Mouse (Mus musculus) heart, embryonic 14.5 days (tissue): ENCODE results near the gene Ppm1m. TPM values are rescaled to one million over a fixed set of nuclear protein-coding genes. Genes with fewer than 3 reads are reported as not detected.

Source experiments
- ATAC-seq: fragments of 200-750 bp; cut with Nextera tagmentation; 2 replicates; pipeline ENCODE4 v1.8.0; 2017; ENCODE audit warnings: low read depth, moderate TSS enrichment; ENCODE audit not compliant: insufficient number of reproducible peaks, insufficient read depth, low FRiP score
- H3K27ac ChIP-seq, 2 experiments: fragments of 200-500 bp in 1 of 2; fragments of 300-500 bp in 1 of 2; sonication (generic) in 1 of 2; replicated peaks in 1 of 2; 2 replicates each; pipeline ENCODE4 v1.5.1; 2012 to 2014; ENCODE audit warnings: low read depth in 2 of 2, low read length in 2 of 2, control low read depth in 1 of 2, mild to moderate bottlenecking in 1 of 2, mixed read lengths in 1 of 2; ENCODE audit not compliant: control insufficient read depth in 1 of 2, insufficient read depth in 1 of 2
- H3K27me3 ChIP-seq: fragments of 300-500 bp; sonication (generic); 2 replicates; pipeline ENCODE4 v1.6.1; 2014; ENCODE audit warnings: mild to moderate bottlenecking, low read length, control low read depth; ENCODE audit not compliant: control insufficient read depth, insufficient read depth
- H3K36me3 ChIP-seq: fragments of 300-500 bp; sonication (generic); 2 replicates; pipeline ENCODE4 v1.6.1; 2014; ENCODE audit warnings: mild to moderate bottlenecking, control low read depth, low read length, mixed read lengths; ENCODE audit not compliant: control insufficient read depth, insufficient read depth
- H3K4me1 ChIP-seq, 2 experiments: fragments of 200-500 bp in 1 of 2; fragments of 300-500 bp in 1 of 2; sonication (generic) in 1 of 2; 2 replicates each; pipeline ENCODE4 v1.6.1; 2012 to 2014; ENCODE audit warnings: low read length in 2 of 2, control low read depth in 1 of 2, mixed read lengths in 1 of 2; ENCODE audit not compliant: control insufficient read depth in 2 of 2, insufficient read depth in 2 of 2
- H3K4me2 ChIP-seq: fragments of 300-500 bp; sonication (generic); 2 replicates; pipeline ENCODE4 v1.6.1; 2014; ENCODE audit warnings: mild to moderate bottlenecking, low read length
- H3K4me3 ChIP-seq, 2 experiments: fragments of 200-500 bp in 1 of 2; fragments of 300-500 bp in 1 of 2; sonication (generic) in 1 of 2; 2 replicates each; pipeline ENCODE4 v1.5.1; 2012 to 2014; ENCODE audit warnings: low read length in 2 of 2, mild to moderate bottlenecking in 2 of 2, control low read depth in 1 of 2, low read depth in 1 of 2, moderate library complexity in 1 of 2; ENCODE audit not compliant: control insufficient read depth in 1 of 2, insufficient read depth in 1 of 2
- H3K9ac ChIP-seq: fragments of 300-500 bp; sonication (generic); 2 replicates; pipeline ENCODE4 v1.6.1; 2014; ENCODE audit warnings: mild to moderate bottlenecking, low read length
- H3K9me3 ChIP-seq: fragments of 300-500 bp; sonication (generic); 2 replicates; pipeline ENCODE4 v1.6.1; 2016; ENCODE audit warnings: low read length, control low read depth; ENCODE audit not compliant: control insufficient read depth
- WGBS: fragments of 180-500 bp; shearing (Covaris S2); extraction: QIAGEN DNeasy Blood & Tissue Kit; methylation state at CpG from one replicate; pipeline ENCODE4 v1.1.7; 2014; 5-methylcytosine and 5-hydroxymethylcytosine counted together
- polyA plus RNA-seq: library from polyadenylated mRNA; unstranded; fragments of >200 nt; fragmentation: Nextera tagmentation; extraction: Ambion mirVana; gene quantifications from 2 replicates; pipeline ENCODE4 v1.2.1, GENCODE M21; 2014

Ppm1m gene
- polyA plus RNA-seq, 1 experiment from 2014 or later: 19.4 TPM

GRCm38 (mm10) chr9:106182146-106182545 is 17.4 kb downstream of the Ppm1m start:
- Histone ChIP-seq H3K4me1 (peaks cover 0 to 14% of the 10 kb centered on the region in 2 experiments; a peak in 1 of 4 replicates), H3K9me3 (no peaks in the 10 kb centered on the region), H3K27me3 (no peaks in the 10 kb centered on the region), H3K27ac (no peak overlapping the region), H3K4me2 (no peak overlapping the region), H3K4me3 (no peak overlapping the region), H3K36me3 (peaks cover 99% of the 10 kb centered on the region), H3K9ac (no peak overlapping the region)
- 94% methylated on average over 4 of the region's 4 CpGs for WGBS
- no peak for ATAC-seq

DNA sequence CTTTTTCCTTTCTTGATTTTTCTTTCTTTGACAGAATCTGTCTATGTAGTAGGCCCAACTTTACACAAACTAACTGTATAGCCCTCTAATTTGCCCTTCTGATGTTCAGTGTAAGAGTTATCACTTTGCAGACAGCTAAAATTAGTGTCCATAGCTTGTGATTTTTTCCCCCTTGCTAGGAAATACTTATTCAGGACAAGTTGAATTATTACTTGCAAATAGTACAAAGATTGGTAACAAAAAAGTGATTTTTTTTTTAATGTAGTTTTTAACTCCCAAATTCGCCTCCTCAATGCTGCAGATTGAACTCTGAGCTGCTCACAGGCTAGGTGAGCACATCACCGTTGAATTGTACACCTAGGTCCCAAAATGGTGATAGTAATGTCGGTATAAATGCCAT is 19.6 kb downstream of the Ppm1m start:
- WGBS: 94% methylated on average over 3 of the region's 3 CpGs
- no peak for ATAC-seq
- peaks cover 0 to 25% of the 10 kb centered on the region in 2 experiments; a peak in 2 of 4 replicates for H3K4me1 ChIP-seq
- no peak overlapping the region for H3K4me3 ChIP-seq
- H3K27ac ChIP-seq: no peak overlapping the region
- no peak overlapping the region for H3K9ac ChIP-seq
- no peaks in the 10 kb centered on the region for H3K27me3 ChIP-seq
- H3K36me3 ChIP-seq: peaks cover 91% of the 10 kb centered on the region
- no peaks in the 10 kb centered on the region for H3K9me3 ChIP-seq
- H3K4me2 ChIP-seq: no peak overlapping the region

- Histone ChIP-seq H3K9me3 (no peaks in the 10 kb centered on the region), H3K4me3 (no peak overlapping the region), H3K27ac (no peak overlapping the region), H3K9ac (no peak overlapping the region), H3K27me3 (no peaks in the 10 kb centered on the region), H3K4me1 (peaks cover 0 to 29% of the 10 kb centered on the region in 2 experiments; a peak in 2 of 4 replicates), H3K4me2 (no peak overlapping the region), H3K36me3 (peaks cover 86% of the 10 kb centered on the region)
- no peak for ATAC-seq
- WGBS: 60% methylated on average over 2 of the region's 2 CpGs
Observed at GRCm38 (mm10) chr9:106179454-106179853, 20.1 kb downstream of the Ppm1m start.

- no peak for ATAC-seq
- H3K9me3 ChIP-seq: no peaks in the 10 kb centered on the region
- no peak overlapping the region for H3K9ac ChIP-seq
- H3K4me1 ChIP-seq: peaks cover 5 to 46% of the 10 kb centered on the region in 2 experiments
- H3K36me3 ChIP-seq: peaks cover 70% of the 10 kb centered on the region
- no peaks in the 10 kb centered on the region for H3K27me3 ChIP-seq
- H3K4me3 ChIP-seq: no peak overlapping the region
- 83% methylated on average over 6 of the region's 6 CpGs for WGBS
- no peak overlapping the region for H3K27ac ChIP-seq
- H3K4me2 ChIP-seq: no peak overlapping the region
Observed at GRCm38 (mm10) chr9:106177799-106178198, 21.7 kb downstream of the Ppm1m start.

DNA sequence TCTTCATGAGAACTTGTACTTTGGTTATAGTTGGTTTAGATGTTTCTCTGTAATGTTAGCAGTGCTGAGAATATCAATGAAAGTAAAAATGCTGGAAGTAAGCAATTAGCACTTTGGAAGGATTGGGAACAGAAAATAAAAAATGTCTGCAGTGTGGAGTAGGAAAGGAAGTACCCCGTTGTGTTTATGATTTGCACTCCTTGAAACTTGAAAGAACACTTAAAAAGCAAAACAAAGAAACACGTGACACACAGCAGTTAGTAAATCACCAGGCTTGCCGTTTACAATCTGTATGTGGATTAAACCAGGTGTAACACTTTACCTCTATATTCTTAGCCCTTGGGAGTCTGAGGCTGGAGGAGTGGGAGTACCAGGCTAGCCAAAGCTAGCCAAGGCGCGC is 22.8 kb downstream of the Ppm1m start:
- no peak overlapping the region for H3K4me3 ChIP-seq
- ATAC-seq: no peak
- H3K4me2 ChIP-seq: no peak overlapping the region
- H3K9me3 ChIP-seq: no peaks in the 10 kb centered on the region
- no peak overlapping the region for H3K27ac ChIP-seq
- peaks cover 5 to 46% of the 10 kb centered on the region in 2 experiments for H3K4me1 ChIP-seq
- H3K36me3 ChIP-seq: peaks cover 60% of the 10 kb centered on the region
- WGBS: 85% methylated on average over 5 of the region's 5 CpGs
- H3K27me3 ChIP-seq: no peaks in the 10 kb centered on the region
- H3K9ac ChIP-seq: no peak overlapping the region

- ATAC-seq: no peak
- Histone ChIP-seq H3K36me3 (peaks cover 49% of the 10 kb centered on the region), H3K27ac (no peak overlapping the region), H3K27me3 (no peaks in the 10 kb centered on the region), H3K9ac (0 out of 2 replicates have a peak overlapping the region, but pooled peaks have one; percentile 11), H3K4me2 (0 out of 2 replicates have a peak overlapping the region, but pooled peaks have one; percentile 34), H3K4me1 (peaks cover 5 to 46% of the 10 kb centered on the region in 2 experiments), H3K4me3 (no peak overlapping the region), H3K9me3 (no peaks in the 10 kb centered on the region)
- WGBS: 53% methylated on average over 3 of the region's 3 CpGs
Observed at GRCm38 (mm10) chr9:106175552-106176200, 23.9 kb downstream of the Ppm1m start.

DNA sequence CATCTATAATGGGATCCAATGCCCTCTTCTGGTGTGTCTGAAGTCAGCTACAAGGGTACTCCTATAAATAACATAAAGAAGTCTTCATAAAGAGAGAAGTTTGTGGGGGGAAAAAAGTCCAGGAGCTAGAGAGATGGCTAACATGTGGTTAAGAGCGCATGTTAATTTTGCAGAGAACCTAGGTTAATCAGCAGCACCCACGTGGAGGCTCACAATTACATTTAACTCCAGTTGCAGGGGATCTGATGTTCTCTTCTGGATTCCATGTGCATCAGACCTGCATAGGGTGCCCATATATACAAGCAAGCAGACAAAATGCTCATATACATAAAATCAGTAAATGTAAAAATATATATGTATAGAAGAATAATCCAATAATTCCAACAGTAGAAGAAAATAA is 26.2 kb downstream of the Ppm1m start:
- Histone ChIP-seq H3K9ac (no peak overlapping the region), H3K4me3 (peak overlapping the region in 1 of 2 experiments; percentile 90; a peak in 2 of 4 replicates), H3K36me3 (peaks cover 26% of the 10 kb centered on the region), H3K4me2 (peak overlapping the region; percentile 78), H3K27me3 (no peaks in the 10 kb centered on the region), H3K27ac (no peak overlapping the region), H3K9me3 (no peaks in the 10 kb centered on the region), H3K4me1 (peaks cover 10 to 43% of the 10 kb centered on the region in 2 experiments)
- WGBS: 56% methylated on average over 2 of the region's 2 CpGs
- ATAC-seq: no peak

DNA sequence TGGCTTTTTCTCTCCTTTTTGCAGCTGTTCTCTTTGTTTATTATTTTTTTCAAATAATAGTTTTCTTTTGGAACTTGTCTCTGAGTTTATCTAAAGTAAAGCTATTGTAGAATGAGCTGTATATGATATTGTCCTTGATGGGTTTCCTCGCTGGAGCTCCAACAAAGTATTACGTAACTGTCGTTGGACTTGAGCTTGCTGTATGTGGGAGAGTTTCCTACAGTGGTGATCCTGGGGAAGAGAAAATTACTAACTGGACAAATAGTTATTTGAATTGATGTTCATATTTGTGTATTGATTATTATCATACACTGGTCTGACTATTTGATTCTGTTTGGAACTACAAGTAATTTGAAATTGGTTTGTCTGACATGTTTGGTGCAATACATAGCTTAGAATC is 27.0 kb downstream of the Ppm1m start:
- Histone ChIP-seq H3K27ac (no peak overlapping the region), H3K9me3 (no peaks in the 10 kb centered on the region), H3K36me3 (peaks cover 17% of the 10 kb centered on the region), H3K9ac (peak overlapping the region; percentile 94), H3K27me3 (no peaks in the 10 kb centered on the region), H3K4me1 (peaks cover 10 to 40% of the 10 kb centered on the region in 2 experiments), H3K4me2 (peak overlapping the region; percentile 78), H3K4me3 (peak overlapping the region; percentile 90 to 92; a peak in 3 of 4 replicates)
- WGBS: 2% methylated on average over 3 of the region's 3 CpGs
- no peak for ATAC-seq
